ENCODE assay signal across 15 mouse cellular contexts in the genomic region with DNA sequence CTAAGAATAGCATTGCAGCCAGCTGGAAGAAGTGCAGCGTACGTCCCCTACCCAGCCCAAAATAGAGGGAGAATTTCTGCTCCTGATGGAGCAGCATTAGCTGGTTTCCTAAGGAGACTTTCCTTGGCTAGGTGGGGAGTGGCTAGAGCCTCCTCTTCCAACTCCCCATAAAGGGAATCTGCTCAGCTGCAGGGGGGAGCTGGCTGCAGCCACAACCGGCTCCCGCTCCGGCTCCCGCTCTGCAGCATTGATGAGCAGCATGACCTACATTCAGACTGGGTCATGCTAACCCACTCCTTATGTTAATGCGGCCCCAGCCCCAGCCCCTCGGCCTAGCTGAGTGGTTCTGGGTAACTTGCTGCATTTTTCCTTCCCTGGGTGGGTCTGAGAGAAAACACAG. TPM values are rescaled to one million over a fixed set of nuclear protein-coding genes. Genes with fewer than 3 reads are reported as not detected.
DNase-seq lines count a peak whose midpoint lies in the region; ATAC-seq and TF ChIP-seq lines count a peak whose summit lies in the region.
"Had no signal": no experiment of that assay in that cellular context is flagged by ENCODE, and none has a peak within 500 bp of the region (broad histone marks: within the 10 kb centered on the region; RNA-seq: fewer than 3 reads in every experiment).

No protein-coding gene starts in this region.

- no peak overlapping the region for H3K4me2 ChIP-seq in hindbrain, embryonic 14.5 days (replicated peaks)
- H3K4me2 ChIP-seq in neural tube, embryonic 15.5 days, result no peak overlapping the region

- peaks cover 6% of the 10 kb centered on the region; the same call in 1 of the 2 replicates for H3K4me1 ChIP-seq in hindbrain, embryonic 14.5 days (replicated peaks; ENCODE audit: control insufficient read depth, insufficient read depth, low read length)
- H3K4me1 ChIP-seq in neural tube, embryonic 15.5 days, result peaks cover 4% of the 10 kb centered on the region; the same call in 1 of the 2 replicates

- TF ChIP-seq CTCF in left cerebral cortex, adult 2 months (IDR thresholded peaks at IDR 0.05), result no peak

- 0 out of 2 replicates have a peak overlapping the region, but pooled peaks have one; percentile 9 for H3K9ac ChIP-seq in hindbrain, embryonic 14.5 days
- H3K9ac ChIP-seq in neural tube, embryonic 15.5 days (replicated peaks), result no peak overlapping the region

- DNase-seq in cerebellum, postnatal 10 days, result peak; percentile 58 to 69
- DNase-seq in cerebellum, postnatal 4 days (ENCODE audit: low spot score in 2 of 2), result no peak
- no peak for DNase-seq in left cerebral cortex, adult 2 months (ENCODE audit: extremely low spot score in 1 of 2, low spot score in 2 of 2)
- DNase-seq in left cerebral cortex, adult 11 months (ENCODE audit: low spot score), result no peak
- no peak for DNase-seq in hindbrain, embryonic 14.5 days (ENCODE audit: low spot score)
- DNase-seq in layer of hippocampus, adult 18-20 months (ENCODE audit: low spot score in 2 of 2), result no peak
- no peak for DNase-seq in T-cell, adult 2 months (ENCODE audit: low spot score)
- DNase-seq: thymus, adult 2 months had no signal

- H3K9me3 ChIP-seq in hindbrain, embryonic 14.5 days (ENCODE audit: control insufficient read depth, low read length), result no peaks in the 10 kb centered on the region
- no peaks in the 10 kb centered on the region for H3K9me3 ChIP-seq in neural tube, embryonic 15.5 days (replicated peaks)

- peak overlapping the region; percentile 45 for H3K27ac ChIP-seq in left cerebral cortex, adult 2 months
- H3K27ac ChIP-seq in hindbrain, embryonic 14.5 days, result peak overlapping the region; percentile 58
- H3K27ac ChIP-seq in neural tube, embryonic 15.5 days (replicated peaks), result peak overlapping the region; percentile 64

- intact Hi-C loops in left cerebral cortex, adult 2 months (cut with DNase I), result no loop called here

- no peak overlapping the region for H3K4me3 ChIP-seq in left cerebral cortex, adult 2 months
- no peak overlapping the region for H3K4me3 ChIP-seq in hindbrain, embryonic 14.5 days (replicated peaks; ENCODE audit: low read length)
- no peak overlapping the region for H3K4me3 ChIP-seq in neural tube, embryonic 15.5 days (replicated peaks)

- H3K36me3 ChIP-seq in hindbrain, embryonic 14.5 days (replicated peaks; ENCODE audit: control insufficient read depth, insufficient read depth), result peaks cover 86% of the 10 kb centered on the region
- peaks cover 64% of the 10 kb centered on the region for H3K36me3 ChIP-seq in neural tube, embryonic 15.5 days

- ATAC-seq in hindbrain, embryonic 14.5 days (ENCODE audit: low FRiP score), result peak; percentile 32; the same call in 1 of the 2 replicates
- ATAC-seq in neural tube, embryonic 15.5 days (ENCODE audit: low FRiP score), result peak; percentile 42; the same call in 1 of the 2 replicates

- 36% methylated on average over 8 of the region's 8 CpGs for WGBS in hindbrain, embryonic 14.5 days
- 40% methylated on average over 8 of the region's 8 CpGs for WGBS in neural tube, embryonic 15.5 days

- no peaks in the 10 kb centered on the region for H3K27me3 ChIP-seq in hindbrain, embryonic 14.5 days (ENCODE audit: control insufficient read depth, insufficient read depth, low read length)
- H3K27me3 ChIP-seq in neural tube, embryonic 15.5 days (replicated peaks), result no peaks in the 10 kb centered on the region

RNA-seq across cellular contexts. Expression of gene Mrpl37, which starts 27.4 kb away (rescaled TPM):
- total RNA-seq in left cerebral cortex, adult 2 months (2021), result 10 to 100 TPM; 56.3 to 64.9 TPM
- 86.2 and 89.8 TPM in 2 replicates for polyA plus RNA-seq in hindbrain, embryonic 14.5 days (2014; fragmentation: Nextera tagmentation; extraction: Ambion mirVana)
- polyA plus RNA-seq in neural tube, embryonic 15.5 days (2015; fragmentation: Nextera tagmentation; extraction: Ambion mirVana), result 84.9 and 85.5 TPM in 2 replicates
- 10 to 100 TPM; 56.7 to 58.7 TPM for total RNA-seq in layer of hippocampus, adult 18-20 months (2021)

RNA-seq across cellular contexts. Expression of gene Cyb5rl, which starts 27.5 kb away (rescaled TPM):
- total RNA-seq in left cerebral cortex, adult 2 months (2021), result 1 to 10 TPM; 7.4 to 8.8 TPM
- polyA plus RNA-seq in hindbrain, embryonic 14.5 days (2014; fragmentation: Nextera tagmentation; extraction: Ambion mirVana), result 2.7 and 4.8 TPM in 2 replicates
- polyA plus RNA-seq in neural tube, embryonic 15.5 days (2015; fragmentation: Nextera tagmentation; extraction: Ambion mirVana), result 4.4 and 4.7 TPM in 2 replicates
- total RNA-seq in layer of hippocampus, adult 18-20 months (2021), result 1 to 10 TPM; 7.8 TPM

RNA-seq across cellular contexts. Expression of gene Cdcp2, which starts 57.4 kb away (rescaled TPM):
- not detected for total RNA-seq in left cerebral cortex, adult 2 months (2021)
- not detected in 2 replicates for polyA plus RNA-seq in hindbrain, embryonic 14.5 days (2014; fragmentation: Nextera tagmentation; extraction: Ambion mirVana)
- not detected in 2 replicates for polyA plus RNA-seq in neural tube, embryonic 15.5 days (2015; fragmentation: Nextera tagmentation; extraction: Ambion mirVana)
- total RNA-seq in layer of hippocampus, adult 18-20 months (2021), result not detected
- total RNA-seq: granulocyte monocyte progenitor cell, adult 5-6 weeks; heart, postnatal 25 days; layer of hippocampus, postnatal 10 days; liver, adult 2 months had no signal
- polyA plus RNA-seq: liver, adult 2 months; lung, embryonic 16.5 days; spleen, adult 2 months had no signal

Comparison
In these comparisons a context has a peak if more than half of its experiments do, and no peak if none do; other contexts are left out.
1. DNase-seq: peak in cerebellum, postnatal 10 days (2 of 2); none in cerebellum, postnatal 4 days (0 of 2), left cerebral cortex, adult 2 months (0 of 2), left cerebral cortex, adult 11 months (single experiment), hindbrain, embryonic 14.5 days (single experiment), layer of hippocampus, adult 18-20 months (0 of 2) and T-cell, adult 2 months (single experiment).
2. Peak in every context shown above with its lines, with median percentiles within 50 percentile points of each other: H3K27ac ChIP-seq.